Mouse (Mus musculus) heart, embryonic 11.5 days (tissue): ENCODE data around the gene Cntnap5b. TPM values are rescaled to one million over a fixed set of nuclear protein-coding genes. Genes with fewer than 3 reads are reported as not detected.

Experiments used
- ATAC-seq: fragments of 200-750 bp; cut with Nextera tagmentation; replicated peaks from 2 replicates; pipeline ENCODE4 v1.8.0; 2017; ENCODE audit warnings: moderate library complexity; ENCODE audit not compliant: insufficient number of reproducible peaks, low FRiP score, low TSS enrichment
- H3K27ac ChIP-seq: fragments of 300-500 bp; sonication (generic); 2 replicates; pipeline ENCODE4 v1.5.1; 2014; ENCODE audit warnings: mild to moderate bottlenecking, low read depth, low read length
- H3K27me3 ChIP-seq: fragments of 300-500 bp; sonication (generic); 2 replicates; pipeline ENCODE4 v1.6.1; 2014; ENCODE audit warnings: mild to moderate bottlenecking, low read length, mixed read lengths; ENCODE audit not compliant: control insufficient read depth, insufficient read depth
- H3K36me3 ChIP-seq: fragments of 300-500 bp; sonication (generic); 2 replicates; pipeline ENCODE4 v1.6.1; 2014; ENCODE audit warnings: mild to moderate bottlenecking, low read length, moderate library complexity, mixed read lengths; ENCODE audit not compliant: control insufficient read depth, insufficient read depth
- H3K4me1 ChIP-seq: fragments of 300-500 bp; sonication (generic); 2 replicates; pipeline ENCODE4 v1.6.1; 2014; ENCODE audit warnings: low read length; ENCODE audit not compliant: control insufficient read depth, insufficient read depth
- H3K4me2 ChIP-seq: fragments of 300-500 bp; sonication (generic); 2 replicates; pipeline ENCODE4 v1.6.1; 2014; ENCODE audit warnings: mild to moderate bottlenecking, moderate library complexity
- H3K4me3 ChIP-seq: fragments of 300-500 bp; sonication (generic); 2 replicates; pipeline ENCODE4 v1.5.1; 2014; ENCODE audit warnings: low read depth, low read length
- H3K9ac ChIP-seq: fragments of 300-500 bp; sonication (generic); 2 replicates; pipeline ENCODE4 v1.6.1; 2014; ENCODE audit warnings: mild to moderate bottlenecking, low read depth, low read length, moderate library complexity
- H3K9me3 ChIP-seq: fragments of 300-500 bp; sonication (generic); replicated peaks from 2 replicates; pipeline ENCODE4 v1.6.1; 2016; ENCODE audit warnings: low read length; ENCODE audit not compliant: control insufficient read depth
- WGBS: fragments of 180-500 bp; shearing (Covaris S2); extraction: QIAGEN DNeasy Blood & Tissue Kit; methylation state at CpG from one replicate; pipeline ENCODE4 v1.1.7; 2014; ENCODE audit not compliant: insufficient replicate concordance; 5-methylcytosine and 5-hydroxymethylcytosine counted together
- polyA plus RNA-seq: library from polyadenylated mRNA; unstranded; fragments of >200 nt; fragmentation: Nextera tagmentation; extraction: Ambion mirVana; gene quantifications from 2 replicates; pipeline ENCODE4 v1.2.1, GENCODE M21; 2014

The Cntnap5b gene
- polyA plus RNA-seq, 1 experiment from 2014 or later: not detected

DNA sequence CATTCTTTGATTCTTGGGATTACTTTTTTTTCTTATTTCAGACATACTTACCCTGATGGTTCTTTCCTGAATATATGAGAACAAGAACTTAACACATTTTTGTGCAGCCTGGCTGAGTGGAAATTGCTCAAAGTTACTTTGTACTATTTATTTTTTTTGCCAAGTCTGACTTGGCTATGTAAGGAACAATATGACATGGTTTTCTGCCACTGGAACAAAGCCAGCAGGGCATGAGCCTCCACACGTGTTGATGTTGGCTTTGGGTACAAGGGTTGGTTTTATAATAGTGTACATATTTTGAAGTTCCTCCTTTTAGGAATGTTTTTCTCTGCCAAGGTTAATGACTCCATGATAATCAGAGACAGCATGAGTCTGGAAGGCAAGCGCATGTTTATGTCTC lies 331.8 kb downstream of the Cntnap5b start:
- ATAC-seq: no peak
- WGBS: 81% methylated on average over 2 of the region's 2 CpGs
- Histone ChIP-seq H3K4me2 (no peak overlapping the region), H3K36me3 (no peaks in the 10 kb centered on the region), H3K9ac (no peak overlapping the region), H3K4me3 (no peak overlapping the region), H3K4me1 (no peaks in the 10 kb centered on the region), H3K9me3 (no peaks in the 10 kb centered on the region), H3K27ac (no peak overlapping the region), H3K27me3 (no peaks in the 10 kb centered on the region)

- no peak overlapping the region for H3K4me2 ChIP-seq
- no peaks in the 10 kb centered on the region for H3K4me1 ChIP-seq
- no peaks in the 10 kb centered on the region for H3K9me3 ChIP-seq
- no peak for ATAC-seq
- no peak overlapping the region for H3K9ac ChIP-seq
- no peak overlapping the region for H3K27ac ChIP-seq
- H3K36me3 ChIP-seq: no peaks in the 10 kb centered on the region
- no peak overlapping the region for H3K4me3 ChIP-seq
- no peaks in the 10 kb centered on the region for H3K27me3 ChIP-seq
These were observed 349.9 kb downstream of the Cntnap5b start for GRCm38 (mm10) chr1:100122410-100122935.

DNA sequence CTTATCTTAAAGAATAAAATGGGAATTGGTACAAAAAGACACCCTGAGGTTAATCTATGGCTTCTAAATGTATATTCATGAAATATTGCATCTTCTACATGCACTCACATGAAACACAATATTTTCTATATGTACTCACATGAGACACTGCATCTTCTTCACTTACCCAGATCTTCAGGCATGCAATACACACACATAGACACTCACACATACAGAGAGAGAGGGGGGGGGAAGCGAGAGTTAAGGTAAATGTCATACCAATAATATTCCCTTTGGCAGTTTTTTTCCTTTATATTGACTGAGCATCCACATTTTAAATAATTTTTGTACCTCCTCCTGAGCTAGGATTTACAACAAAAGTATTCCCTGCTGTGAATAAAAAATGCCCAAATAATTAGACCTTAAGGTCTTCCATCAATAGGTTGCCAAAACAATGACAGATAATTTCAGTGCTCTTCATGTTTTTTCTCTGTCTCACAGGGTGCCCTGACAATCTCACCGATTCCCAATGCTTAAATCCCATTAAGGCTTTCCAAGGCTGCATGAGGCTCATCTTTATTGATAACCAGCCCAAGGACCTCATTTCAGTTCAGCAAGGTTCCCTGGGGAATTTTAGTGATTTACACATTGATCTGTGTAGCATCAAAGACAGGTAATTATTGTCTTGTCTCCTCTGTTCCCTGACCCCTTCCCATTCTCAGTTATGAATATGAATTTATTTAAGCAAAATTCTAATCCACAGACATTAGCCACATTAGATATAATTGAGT lies 391.2 kb downstream of the Cntnap5b start:
- Histone ChIP-seq H3K9me3 (no peaks in the 10 kb centered on the region), H3K27ac (no peak overlapping the region), H3K4me3 (no peak overlapping the region), H3K4me2 (no peak overlapping the region), H3K36me3 (no peaks in the 10 kb centered on the region), H3K9ac (no peak overlapping the region), H3K4me1 (no peaks in the 10 kb centered on the region), H3K27me3 (no peaks in the 10 kb centered on the region)
- WGBS: 52% methylated on average over 2 of the region's 2 CpGs
- no peak for ATAC-seq

- Histone ChIP-seq H3K27me3 (no peaks in the 10 kb centered on the region), H3K27ac (no peak overlapping the region), H3K9me3 (no peaks in the 10 kb centered on the region), H3K36me3 (no peaks in the 10 kb centered on the region), H3K4me1 (no peaks in the 10 kb centered on the region), H3K4me2 (no peak overlapping the region), H3K9ac (no peak overlapping the region), H3K4me3 (no peak overlapping the region)
- no peak for ATAC-seq
These were observed 399.0 kb downstream of the Cntnap5b start for GRCm38 (mm10) chr1:100171566-100171965.

- Histone ChIP-seq H3K9ac (no peak overlapping the region), H3K27ac (no peak overlapping the region), H3K36me3 (no peaks in the 10 kb centered on the region), H3K4me3 (no peak overlapping the region), H3K27me3 (no peaks in the 10 kb centered on the region), H3K4me2 (no peak overlapping the region), H3K9me3 (no peaks in the 10 kb centered on the region), H3K4me1 (no peaks in the 10 kb centered on the region)
- peak; percentile 99 for ATAC-seq
- WGBS: 83% methylated on average over 5 of the region's 5 CpGs
These were observed 407.5 kb downstream of the Cntnap5b start for GRCm38 (mm10) chr1:100180050-100180449.

DNA sequence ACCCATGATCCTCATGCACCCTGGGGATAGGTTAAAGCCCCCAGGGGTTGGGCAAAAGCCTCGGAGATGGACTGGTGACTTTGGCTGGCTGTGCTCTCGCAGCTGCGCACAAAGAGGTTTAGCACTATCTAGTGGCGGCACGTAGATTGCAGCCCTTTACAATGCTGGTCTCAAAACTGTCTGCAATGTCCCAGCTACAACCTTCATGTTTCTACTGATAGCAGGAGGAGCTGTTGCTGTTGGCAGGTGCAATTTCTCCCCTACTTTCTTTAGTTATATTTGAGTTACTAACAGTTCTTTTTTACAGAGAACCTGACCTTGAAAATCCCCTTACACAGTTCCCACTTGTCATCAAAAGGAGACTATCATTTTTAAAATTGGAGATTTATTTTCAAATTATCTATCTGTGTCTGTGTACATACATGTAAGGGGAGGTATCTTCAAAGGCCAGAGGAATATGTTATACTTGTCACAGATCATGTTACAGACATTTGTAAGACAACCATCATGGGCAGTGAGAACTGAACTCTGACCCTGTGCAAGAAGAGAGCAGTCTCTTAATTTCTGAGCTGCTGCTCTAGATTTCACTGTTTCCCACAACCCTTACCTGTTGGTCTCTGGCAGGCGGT lies 459.5 kb downstream of the Cntnap5b start:
- Histone ChIP-seq H3K36me3 (no peaks in the 10 kb centered on the region), H3K9me3 (no peaks in the 10 kb centered on the region), H3K27me3 (no peaks in the 10 kb centered on the region), H3K4me3 (no peak overlapping the region), H3K4me1 (no peaks in the 10 kb centered on the region), H3K27ac (no peak overlapping the region), H3K4me2 (no peak overlapping the region), H3K9ac (no peak overlapping the region)
- WGBS: 7% methylated on average over 5 of the region's 6 CpGs
- ATAC-seq: no peak

DNA sequence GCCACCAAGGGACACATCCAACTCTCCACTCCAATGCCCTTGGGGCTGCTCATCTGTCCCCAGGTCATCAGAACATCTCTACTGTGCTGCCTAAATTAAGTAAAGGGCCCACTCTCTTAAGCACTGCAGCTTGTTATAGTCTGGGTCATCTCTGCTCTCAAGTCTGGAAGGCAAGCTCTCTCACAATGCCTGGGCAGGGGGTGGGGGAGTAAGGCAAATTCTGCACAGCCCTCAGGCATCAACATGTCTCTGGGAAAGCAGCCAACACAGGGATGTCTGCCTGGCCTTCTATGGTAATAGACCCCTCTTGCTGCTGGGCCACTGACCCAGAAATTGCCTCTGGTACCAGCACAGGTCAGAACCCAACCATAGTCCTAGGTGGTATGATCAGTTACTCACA lies 479.4 kb downstream of the Cntnap5b start:
- ATAC-seq: no peak
- H3K9me3 ChIP-seq: no peaks in the 10 kb centered on the region
- H3K4me3 ChIP-seq: no peak overlapping the region

DNA sequence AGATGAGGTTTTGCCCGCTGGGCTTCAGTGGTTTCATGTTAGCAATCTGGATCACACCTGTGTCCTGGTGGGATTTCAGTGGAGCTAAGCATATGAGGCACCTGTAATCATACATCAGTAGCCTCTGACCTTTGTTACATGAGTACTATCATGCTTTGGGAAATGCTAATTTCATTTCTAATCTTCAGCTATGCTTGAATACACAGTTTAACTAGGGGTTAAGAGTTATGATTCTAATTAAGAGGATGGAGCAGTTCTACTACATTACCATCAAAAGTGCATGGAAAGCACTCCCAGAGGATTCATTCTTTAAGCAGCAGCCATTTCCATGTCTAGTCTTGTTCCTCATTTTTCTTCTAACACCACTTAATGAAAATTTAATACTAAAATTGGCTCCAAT lies 538.1 kb downstream of the Cntnap5b start:
- no peak overlapping the region for H3K4me3 ChIP-seq
- H3K4me2 ChIP-seq: no peak overlapping the region
- H3K9me3 ChIP-seq: no peaks in the 10 kb centered on the region
- no peaks in the 10 kb centered on the region for H3K27me3 ChIP-seq
- no peak overlapping the region for H3K9ac ChIP-seq
- H3K27ac ChIP-seq: no peak overlapping the region
- H3K36me3 ChIP-seq: no peaks in the 10 kb centered on the region
- H3K4me1 ChIP-seq: no peaks in the 10 kb centered on the region
- 80% methylated on average over 1 of the region's 1 CpGs for WGBS
- no peak for ATAC-seq

More for the DNA sequence above, 479.4 kb downstream of the Cntnap5b start:
- Histone ChIP-seq H3K27me3 (no peaks in the 10 kb centered on the region), H3K36me3 (no peaks in the 10 kb centered on the region), H3K27ac (no peak overlapping the region), H3K4me2 (no peak overlapping the region), H3K4me1 (no peaks in the 10 kb centered on the region), H3K9ac (no peak overlapping the region)

- Histone ChIP-seq H3K9me3 (no peaks in the 10 kb centered on the region), H3K9ac (no peak overlapping the region), H3K4me1 (no peaks in the 10 kb centered on the region), H3K4me3 (no peak overlapping the region), H3K27ac (no peak overlapping the region), H3K4me2 (no peak overlapping the region), H3K36me3 (no peaks in the 10 kb centered on the region), H3K27me3 (no peaks in the 10 kb centered on the region)
- WGBS: 75% methylated on average over 3 of the region's 3 CpGs
- ATAC-seq: no peak
These were observed 558.5 kb downstream of the Cntnap5b start for GRCm38 (mm10) chr1:100331066-100331465.
